25 mouse cellular contexts compared by ENCODE assay signal in genomic region chr15:22584667-22585066, GRCm38 (mm10). TPM values are rescaled to one million over a fixed set of nuclear protein-coding genes. Genes with fewer than 3 reads are reported as not detected.
DNase-seq lines count a peak whose midpoint lies in the region; ATAC-seq and TF ChIP-seq lines count a peak whose summit lies in the region.
"Had no signal": no experiment of that assay in that cellular context is flagged by ENCODE, and none has a peak within 500 bp of the region (broad histone marks: within the 10 kb centered on the region; RNA-seq: fewer than 3 reads in every experiment).

No protein-coding gene starts in this region.

- peak; percentile 6 for DNase-seq in forebrain, embryonic 14.5 days (ENCODE audit: low spot score)
- DNase-seq in forebrain, embryonic 10.5 days (ENCODE audit: extremely low spot score, low spot score) = no peak
- DNase-seq in MEL (ENCODE audit: low read depth, low spot score) = peak; percentile 11
- DNase-seq in cerebellum, adult 18-20 months = peak; percentile 52 to 73
- DNase-seq in cerebellum, postnatal 36 days = peak; percentile 33 to 66
- no peak for DNase-seq in T-cell, adult 2 months (ENCODE audit: low spot score)
- DNase-seq in adrenal gland, adult 18-20 months (ENCODE audit: low spot score in 2 of 2) = no peak
- DNase-seq in heart, adult 2 months = no peak
- DNase-seq: B cell, adult 2 months; heart, postnatal 4 days; spleen, adult 18-20 months; thymus, adult 2 months had no signal

- no peaks in the 10 kb centered on the region for H3K4me1 ChIP-seq in forebrain, embryonic 14.5 days (ENCODE audit: control insufficient read depth, insufficient read depth, low read length)
- no peaks in the 10 kb centered on the region for H3K4me1 ChIP-seq in forebrain, embryonic 10.5 days
- peaks cover 0 to 2% of the 10 kb centered on the region in 2 experiments; a peak in 2 of 4 replicates for H3K4me1 ChIP-seq in MEL (ENCODE audit: control insufficient read depth in 1 of 2, insufficient read depth in 2 of 2, low read length in 2 of 2)
- H3K4me1 ChIP-seq in heart, adult 2 months (ENCODE audit: control insufficient read depth, insufficient read depth, low read length) = no peaks in the 10 kb centered on the region
- H3K4me1 ChIP-seq: forebrain, embryonic 15.5 days; intestine, embryonic 15.5 days; liver, embryonic 12.5 days; lung, embryonic 15.5 days; midbrain, embryonic 12.5 days; stomach, embryonic 15.5 days had no signal

- TF ChIP-seq RAD21 in MEL (IDR thresholded peaks at IDR 0.05; ENCODE audit: low read depth, low read length) = no peak

- intact Hi-C loops in heart, adult 2 months (cut with DNase I) = no loop called here

- no peak overlapping the region for H3K4me3 ChIP-seq in forebrain, embryonic 14.5 days (ENCODE audit: low read depth, low read length)
- no peak overlapping the region for H3K4me3 ChIP-seq in forebrain, embryonic 10.5 days
- H3K4me3 ChIP-seq in MEL (ENCODE audit: control insufficient read depth in 1 of 2, insufficient read depth in 1 of 2, low read depth in 2 of 2, low read length in 2 of 2) = no peak overlapping the region
- H3K4me3 ChIP-seq in heart, adult 2 months = no peak overlapping the region
- H3K4me3 ChIP-seq: forebrain, embryonic 15.5 days; intestine, embryonic 15.5 days; layer of hippocampus, adult 2 months; liver, embryonic 12.5 days; lung, embryonic 15.5 days; midbrain, embryonic 12.5 days; stomach, embryonic 15.5 days had no signal

- no peak for ATAC-seq in forebrain, embryonic 14.5 days
- ATAC-seq: forebrain, embryonic 15.5 days; intestine, embryonic 15.5 days; liver, embryonic 12.5 days; Patski had no signal

- TF ChIP-seq POLR2A in MEL (IDR thresholded peaks at IDR 0.05; ENCODE audit: control insufficient read depth in 1 of 2, insufficient read depth in 1 of 2, low read depth in 1 of 2, low read length in 2 of 2, poor library complexity in 1 of 2) = no peak
- TF ChIP-seq POLR2A in heart, adult 2 months (IDR thresholded peaks at IDR 0.05; ENCODE audit: insufficient read depth, low read depth, low read length) = no peak

- H3K4me2 ChIP-seq in forebrain, embryonic 14.5 days (ENCODE audit: low read length) = no peak overlapping the region
- H3K4me2 ChIP-seq: forebrain, embryonic 15.5 days; intestine, embryonic 15.5 days; liver, embryonic 12.5 days; lung, embryonic 15.5 days; midbrain, embryonic 12.5 days; stomach, embryonic 15.5 days had no signal

- H3K79me2 ChIP-seq in MEL (ENCODE audit: control insufficient read depth, insufficient read depth, low read length, poor library complexity) = no peaks in the 10 kb centered on the region
- H3K79me2 ChIP-seq in heart, adult 2 months (replicated peaks; ENCODE audit: control insufficient read depth, insufficient read depth, low read length) = no peaks in the 10 kb centered on the region

- 80% methylated on average over 1 of the region's 1 CpGs for WGBS in forebrain, embryonic 14.5 days
- WGBS in forebrain, embryonic 10.5 days = 60% methylated on average over 1 of the region's 1 CpGs
- WGBS in heart, adult 2 months = 88% methylated on average over 1 of the region's 1 CpGs

- TF ChIP-seq CTCF in MEL (IDR thresholded peaks at IDR 0.05 in 2 of 3, conservative IDR thresholded peaks at IDR 0.05 in 1 of 3; ENCODE audit: control insufficient read depth in 1 of 3, insufficient read depth in 1 of 3, low read depth in 2 of 3, low read length in 3 of 3, poor library complexity in 1 of 3, severe bottlenecking in 1 of 3) = no peak
- no peak for TF ChIP-seq CTCF in heart, adult 2 months (IDR thresholded peaks at IDR 0.05)

- H3K27ac ChIP-seq in forebrain, embryonic 14.5 days (ENCODE audit: low read depth, low read length) = no peak overlapping the region
- H3K27ac ChIP-seq in forebrain, embryonic 10.5 days = no peak overlapping the region
- no peak overlapping the region for H3K27ac ChIP-seq in MEL (ENCODE audit: control insufficient read depth, low read depth, low read length)
- H3K27ac ChIP-seq in heart, adult 2 months = no peak overlapping the region
- H3K27ac ChIP-seq: forebrain, embryonic 15.5 days; intestine, embryonic 15.5 days; kidney, postnatal 0 days; layer of hippocampus, adult 2 months; liver, embryonic 12.5 days; lung, embryonic 15.5 days; macrophage; midbrain, embryonic 12.5 days; stomach, embryonic 15.5 days had no signal

- H3K9me3 ChIP-seq in forebrain, embryonic 14.5 days (replicated peaks; ENCODE audit: control insufficient read depth, low read length) = no peaks in the 10 kb centered on the region
- H3K9me3 ChIP-seq in forebrain, embryonic 10.5 days = no peaks in the 10 kb centered on the region
- H3K9me3 ChIP-seq in MEL (replicated peaks; ENCODE audit: insufficient read depth, low read length) = no peaks in the 10 kb centered on the region
- H3K9me3 ChIP-seq: forebrain, embryonic 15.5 days; intestine, embryonic 15.5 days; liver, embryonic 12.5 days; lung, embryonic 15.5 days; midbrain, embryonic 12.5 days; stomach, embryonic 15.5 days had no signal

- no peak overlapping the region for H3K9ac ChIP-seq in forebrain, embryonic 14.5 days (ENCODE audit: low read length)
- no peak overlapping the region for H3K9ac ChIP-seq in MEL (ENCODE audit: control insufficient read depth, low read depth, low read length, poor library complexity, severe bottlenecking)
- H3K9ac ChIP-seq in heart, adult 2 months (ENCODE audit: low read depth, low read length) = no peak overlapping the region
- H3K9ac ChIP-seq: forebrain, embryonic 15.5 days; intestine, embryonic 15.5 days; liver, embryonic 12.5 days; lung, embryonic 15.5 days; midbrain, embryonic 12.5 days; stomach, embryonic 15.5 days had no signal

- no peaks in the 10 kb centered on the region for H3K36me3 ChIP-seq in forebrain, embryonic 14.5 days (ENCODE audit: control insufficient read depth, insufficient read depth, low read length)
- H3K36me3 ChIP-seq in forebrain, embryonic 10.5 days (replicated peaks) = no peaks in the 10 kb centered on the region
- H3K36me3 ChIP-seq in MEL (ENCODE audit: control insufficient read depth in 1 of 2, insufficient read depth in 2 of 2, low read length in 2 of 2) = no peaks in the 10 kb centered on the region
- H3K36me3 ChIP-seq in heart, adult 2 months (ENCODE audit: control insufficient read depth, insufficient read depth, low read length) = no peaks in the 10 kb centered on the region
- H3K36me3 ChIP-seq: forebrain, embryonic 15.5 days; intestine, embryonic 15.5 days; liver, embryonic 12.5 days; lung, embryonic 15.5 days; midbrain, embryonic 12.5 days; stomach, embryonic 15.5 days had no signal

- no peaks in the 10 kb centered on the region for H3K27me3 ChIP-seq in forebrain, embryonic 14.5 days (replicated peaks; ENCODE audit: control insufficient read depth, insufficient read depth, low read length)
- H3K27me3 ChIP-seq in forebrain, embryonic 10.5 days (ENCODE audit: poor library complexity, severe bottlenecking) = no peaks in the 10 kb centered on the region
- H3K27me3 ChIP-seq in MEL (ENCODE audit: control insufficient read depth in 1 of 2, insufficient read depth in 2 of 2, low read length in 2 of 2) = no peaks in the 10 kb centered on the region
- H3K27me3 ChIP-seq in heart, adult 2 months (ENCODE audit: control insufficient read depth, insufficient read depth, low read length) = no peaks in the 10 kb centered on the region
- H3K27me3 ChIP-seq: forebrain, embryonic 15.5 days; intestine, embryonic 15.5 days; liver, embryonic 12.5 days; lung, embryonic 15.5 days; midbrain, embryonic 12.5 days; Patski; stomach, embryonic 15.5 days had no signal

- TF ChIP-seq EP300 in MEL (IDR thresholded peaks at IDR 0.05; ENCODE audit: low read depth in 1 of 2, low read length in 2 of 2) = peak in 1 of 2 experiments; percentile 19; a peak in 1 of 4 replicates
- TF ChIP-seq EP300 in heart, adult 2 months (IDR thresholded peaks at IDR 0.05; ENCODE audit: insufficient read depth, low read depth, low read length) = no peak

TF ChIP-seq in MEL, 35 proteins besides CTCF, POLR2A, EP300 and RAD21:
- TF ChIP-seq USF1 (IDR thresholded peaks at IDR 0.05; ENCODE audit: low read depth, low read length) (no peak), MAX (IDR thresholded peaks at IDR 0.05; ENCODE audit: low read length) (no peak), TCF12 (IDR thresholded peaks at IDR 0.05; ENCODE audit: low read depth, low read length) (no peak), GABPA (IDR thresholded peaks at IDR 0.05; ENCODE audit: low read depth, low read length) (no peak), CHD2 (IDR thresholded peaks at IDR 0.05; ENCODE audit: low read length) (no peak), CHD1 (IDR thresholded peaks at IDR 0.05; ENCODE audit: low read depth, low read length) (no peak), MXI1 (IDR thresholded peaks at IDR 0.05; ENCODE audit: low read depth, low read length) (no peak), MAZ (IDR thresholded peaks at IDR 0.05; ENCODE audit: low read depth, low read length) (no peak)

RNA-seq across cellular contexts. Expression of gene Cdh18, which starts 35.8 kb away (rescaled TPM):
- 1.9 and 2.6 TPM in 2 replicates for polyA plus RNA-seq in forebrain, embryonic 14.5 days (2014; fragmentation: Nextera tagmentation; extraction: Ambion mirVana)
- 0.09 TPM in 1 of 2 replicates, not detected in the other for polyA plus RNA-seq in forebrain, embryonic 10.5 days (2016; fragmentation: Nextera tagmentation; extraction: Ambion mirVana)
- not detected in 2 replicates for total RNA-seq in MEL (2012; rRNA removed)
- polyA plus RNA-seq in MEL (2012; ENCODE audit: insufficient read depth in 1 of 2, insufficient read length in 2 of 2, low read depth in 1 of 2, low replicate concordance in 2 of 2, missing spikeins in 1 of 2) = not detected
- 1 to 10 TPM; 1.9 TPM for total RNA-seq in adrenal gland, adult 18-20 months (2021)
- not detected for total RNA-seq in heart, adult 2 months (2021)
- 0.04 TPM in 1 of 2 replicates, not detected in the other for polyA plus RNA-seq in heart, adult 2 months (2012; rRNA removed)
- total RNA-seq: gastrocnemius, adult 18-20 months; granulocyte monocyte progenitor cell, adult 5-6 weeks had no signal
- polyA plus RNA-seq: limb, embryonic 11.5 days; macrophage; Patski; thymus, adult 2 months had no signal

Comparison
In these comparisons a context has a peak if more than half of its experiments do, and no peak if none do; other contexts are left out.
1. DNase-seq: peak in forebrain, embryonic 14.5 days (single experiment), MEL (single experiment), cerebellum, adult 18-20 months (2 of 2) and cerebellum, postnatal 36 days (2 of 2); none in forebrain, embryonic 10.5 days (single experiment), T-cell, adult 2 months (single experiment), adrenal gland, adult 18-20 months (0 of 2) and heart, adult 2 months (0 of 2).